Mouse (Mus musculus) heart, embryonic 13.5 days (tissue): ENCODE measurements around the gene Rpl23a. TPM values are rescaled to one million over a fixed set of nuclear protein-coding genes. Genes with fewer than 3 reads are reported as not detected.
"Not testable (repeated sequence)": the region's sequence is repeated elsewhere in the genome, so short reads cannot be mapped to it uniquely, and the experiment has no call there.

ENCODE experiments used
- ATAC-seq: fragments of 200-750 bp; cut with Nextera tagmentation; 2 replicates; pipeline ENCODE4 v1.8.0; 2017; ENCODE audit warnings: moderate TSS enrichment; ENCODE audit not compliant: insufficient number of reproducible peaks, low FRiP score, low TSS enrichment; ENCODE audit errors: extremely low read depth
- H3K27ac ChIP-seq: fragments of 300-500 bp; sonication (generic); replicated peaks from 2 replicates; pipeline ENCODE4 v1.5.1; 2015; ENCODE audit warnings: moderate library complexity, mild to moderate bottlenecking, inconsistent platforms
- H3K27me3 ChIP-seq: fragments of 300-500 bp; sonication (generic); replicated peaks from 2 replicates; pipeline ENCODE4 v1.6.1; 2015; ENCODE audit warnings: mild to moderate bottlenecking, inconsistent platforms
- H3K36me3 ChIP-seq: fragments of 300-500 bp; sonication (generic); 2 replicates; pipeline ENCODE4 v1.6.1; 2015; ENCODE audit warnings: mild to moderate bottlenecking, inconsistent platforms
- H3K4me1 ChIP-seq: fragments of 300-500 bp; sonication (generic); 2 replicates; pipeline ENCODE4 v1.6.1; 2015; ENCODE audit warnings: inconsistent platforms
- H3K4me2 ChIP-seq: fragments of 300-500 bp; sonication (generic); 2 replicates; pipeline ENCODE4 v1.6.1; 2015; ENCODE audit warnings: inconsistent platforms, mild to moderate bottlenecking, moderate library complexity
- H3K4me3 ChIP-seq: fragments of 300-500 bp; sonication (generic); 2 replicates; pipeline ENCODE4 v1.5.1; 2015; ENCODE audit warnings: moderate library complexity, mild to moderate bottlenecking, inconsistent platforms
- H3K9ac ChIP-seq: fragments of 300-500 bp; sonication (generic); 2 replicates; pipeline ENCODE4 v1.6.1; 2015; ENCODE audit warnings: inconsistent platforms, mild to moderate bottlenecking, moderate library complexity
- H3K9me3 ChIP-seq: fragments of 300-500 bp; sonication (generic); 2 replicates; pipeline ENCODE4 v1.6.1; 2016; ENCODE audit warnings: inconsistent platforms
- WGBS: fragments of 180-500 bp; shearing (Covaris S2); methylation state at CpG from one replicate; pipeline ENCODE4 v1.1.7; 2015; ENCODE audit warnings: mixed read lengths; 5-methylcytosine and 5-hydroxymethylcytosine counted together
- polyA plus RNA-seq: library from polyadenylated mRNA; unstranded; fragments of >200 nt; fragmentation: Nextera tagmentation; extraction: Ambion mirVana; gene quantifications from 2 replicates; pipeline ENCODE4 v1.2.1, GENCODE M21; 2015

Rpl23a gene
- polyA plus RNA-seq, 1 experiment from 2014 or later, result 833 TPM

DNA sequence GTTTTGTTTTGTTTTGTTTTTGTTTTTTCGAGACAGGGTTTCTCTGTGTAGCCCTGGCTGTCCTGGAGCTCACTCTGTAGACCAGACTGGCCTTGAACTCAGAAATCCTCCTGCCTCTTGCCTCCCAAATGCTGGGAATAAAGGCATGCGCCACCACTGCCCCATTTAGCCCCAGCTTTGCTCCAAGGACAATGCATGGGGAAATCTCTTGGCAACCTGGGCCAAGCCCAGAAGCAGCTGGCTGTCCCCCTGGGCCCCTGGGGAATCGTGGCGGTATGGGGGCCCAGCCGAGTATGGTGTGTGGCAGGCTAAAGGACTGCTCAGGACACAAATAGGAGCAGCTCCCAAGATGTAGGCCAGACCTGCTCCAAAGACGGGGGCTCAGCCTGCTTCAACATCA lies 20.9 kb upstream of the Rpl23a start:
- peaks cover 68% of the 10 kb centered on the region for H3K36me3 ChIP-seq
- H3K9ac ChIP-seq, result no peak overlapping the region
- WGBS, result 84% methylated on average over 6 of the region's 6 CpGs
- H3K27me3 ChIP-seq, result no peaks in the 10 kb centered on the region
- no peak for ATAC-seq
- H3K4me2 ChIP-seq, result no peak overlapping the region
- no peaks in the 10 kb centered on the region for H3K9me3 ChIP-seq
- H3K27ac ChIP-seq, result no peak overlapping the region
- no peak overlapping the region for H3K4me3 ChIP-seq
- no peaks in the 10 kb centered on the region for H3K4me1 ChIP-seq

GRCm38 (mm10) chr11:78202372-78202771 lies 19.0 kb upstream of the Rpl23a start:
- no peak overlapping the region for H3K9ac ChIP-seq
- no peak for ATAC-seq
- no peak overlapping the region for H3K4me2 ChIP-seq
- H3K27me3 ChIP-seq, result no peaks in the 10 kb centered on the region
- no peak overlapping the region for H3K27ac ChIP-seq
- H3K36me3 ChIP-seq, result peaks cover 49% of the 10 kb centered on the region
- no peak overlapping the region for H3K4me3 ChIP-seq
- WGBS, result 86% methylated on average over 3 of the region's 3 CpGs
- H3K9me3 ChIP-seq, result no peaks in the 10 kb centered on the region
- no peaks in the 10 kb centered on the region for H3K4me1 ChIP-seq

DNA sequence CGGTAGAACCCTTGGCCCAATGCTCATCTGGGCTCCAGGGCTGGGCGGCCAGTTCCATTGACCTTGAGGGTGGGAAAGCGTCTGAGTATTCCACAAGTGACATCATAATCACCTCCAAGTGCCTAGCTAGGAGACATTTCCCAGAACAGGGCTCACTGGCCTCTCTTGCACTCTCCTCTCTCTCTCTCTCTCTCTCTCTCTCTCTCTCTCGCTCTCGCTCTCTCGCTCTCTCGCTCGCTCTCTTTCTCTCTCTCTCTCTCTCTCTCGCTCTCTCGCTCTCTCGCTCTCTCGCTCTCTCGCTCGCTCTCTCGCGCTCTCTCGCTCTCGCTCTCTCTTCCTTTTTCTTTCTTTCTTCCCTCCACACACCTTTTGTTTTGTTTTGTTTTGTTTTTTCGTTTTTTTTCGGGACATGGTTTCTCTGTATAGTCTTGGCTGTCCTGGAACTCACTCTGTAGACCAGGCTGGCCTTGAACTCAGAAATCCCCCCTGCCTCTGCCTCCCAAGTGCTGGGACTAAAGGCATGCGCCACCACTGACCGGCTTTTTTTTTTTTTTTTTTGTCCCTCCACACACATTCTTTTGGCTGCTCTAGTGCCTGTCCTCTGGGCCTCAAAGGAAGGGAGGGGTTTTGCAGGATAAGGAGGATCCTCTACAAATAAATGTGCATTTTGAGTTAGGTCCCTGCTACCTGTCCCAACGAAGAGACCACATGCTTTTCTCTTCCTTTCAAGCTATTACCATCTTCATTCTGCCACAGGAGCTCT lies 11.9 kb upstream of the Rpl23a start:
- peak overlapping the region; percentile 29; the same call in 1 of the 2 replicates for H3K27ac ChIP-seq
- no peaks in the 10 kb centered on the region for H3K9me3 ChIP-seq
- peak overlapping the region; percentile 62 for H3K4me3 ChIP-seq
- WGBS, result 50% methylated on average over 23 of the region's 23 CpGs
- H3K4me1 ChIP-seq, result peaks cover 16% of the 10 kb centered on the region
- H3K36me3 ChIP-seq, result peaks cover 34% of the 10 kb centered on the region
- H3K4me2 ChIP-seq, result peak overlapping the region; percentile 76
- H3K9ac ChIP-seq, result peak overlapping the region; percentile 77
- ATAC-seq, result no peak
- H3K27me3 ChIP-seq, result no peaks in the 10 kb centered on the region

DNA sequence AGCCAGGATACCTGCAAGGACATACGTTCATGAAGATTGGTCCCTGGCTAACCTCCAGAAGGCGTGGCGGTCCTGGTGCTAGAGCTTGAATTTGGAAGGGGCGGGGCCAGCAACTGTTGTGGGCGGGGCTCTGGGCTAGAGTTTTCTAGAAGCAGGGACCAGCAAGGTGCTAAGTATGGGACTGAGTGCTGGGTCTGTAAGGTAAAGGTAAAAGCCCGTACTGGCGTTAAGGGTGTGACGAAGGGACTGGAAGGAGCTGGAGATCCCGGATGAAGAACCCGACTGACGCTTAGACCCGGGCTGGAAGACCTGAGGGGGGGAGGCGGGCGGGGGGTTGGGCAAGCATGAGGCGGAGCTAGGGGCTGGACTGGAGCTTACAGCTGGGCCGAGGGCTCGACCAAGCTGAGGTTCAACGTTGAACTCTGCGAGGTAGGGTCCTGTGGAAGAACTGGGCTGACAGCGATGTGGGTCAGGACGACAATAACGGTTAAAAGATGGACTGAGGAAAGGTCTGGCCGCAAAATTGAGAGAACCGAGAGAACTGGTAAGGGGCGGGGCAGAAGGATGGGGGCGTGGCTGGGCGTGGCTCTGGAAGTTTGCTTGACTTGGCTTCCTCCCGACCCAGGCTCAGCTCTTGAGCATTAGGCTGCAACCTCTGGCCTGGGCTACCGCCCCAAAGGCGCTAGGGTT lies 11.2 kb upstream of the Rpl23a start:
- peak; percentile 65 for ATAC-seq
- no peaks in the 10 kb centered on the region for H3K9me3 ChIP-seq
- 3% methylated on average over 30 of the region's 30 CpGs for WGBS
- peak overlapping the region; percentile 62 for H3K4me3 ChIP-seq
- H3K36me3 ChIP-seq, result peaks cover 35% of the 10 kb centered on the region
- peak overlapping the region; percentile 77 for H3K9ac ChIP-seq
- peak overlapping the region; percentile 29; the same call in 1 of the 2 replicates for H3K27ac ChIP-seq
- H3K4me1 ChIP-seq, result peaks cover 23% of the 10 kb centered on the region
- no peaks in the 10 kb centered on the region for H3K27me3 ChIP-seq
- peak overlapping the region; percentile 76 for H3K4me2 ChIP-seq

DNA sequence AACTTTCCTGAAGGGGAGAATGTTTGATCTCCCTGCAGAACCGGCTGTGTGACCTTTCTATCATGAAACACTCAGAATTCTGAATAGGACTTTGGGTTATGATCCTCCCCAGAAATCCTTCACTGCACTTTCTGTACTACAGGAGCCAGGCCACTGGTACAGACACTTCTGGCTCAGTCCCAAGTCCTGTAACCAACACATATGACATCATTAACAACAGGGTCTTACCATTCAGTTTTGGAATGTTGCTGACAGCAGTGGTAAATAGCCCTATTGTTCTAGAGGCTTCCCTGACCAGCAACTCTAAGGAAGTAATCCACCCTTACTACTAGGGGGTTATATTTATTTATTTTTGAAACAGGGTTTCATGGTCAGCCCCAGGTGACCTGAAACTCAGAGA lies 9.7 kb upstream of the Rpl23a start, which contains the start of gene Proca1:
Proca1 (plus strand) TSS at position 280 of the 400 bp plus-strand sequence.
- 56% methylated on average over 1 of the region's 1 CpGs for WGBS
- H3K27ac ChIP-seq, result no peak within 1 kb of the TSS
- peak within 1 kb of the TSS; percentile 62 for H3K4me3 ChIP-seq

GRCm38 (mm10) chr11:78190041-78190440 lies 6.7 kb upstream of the Rpl23a start:
- H3K4me3 ChIP-seq, result peak overlapping the region; percentile 80
- peaks cover 35% of the 10 kb centered on the region for H3K36me3 ChIP-seq
- H3K9ac ChIP-seq, result peak overlapping the region; percentile 95
- H3K9me3 ChIP-seq, result no peaks in the 10 kb centered on the region
- 61% methylated on average over 6 of the region's 6 CpGs for WGBS
- H3K4me1 ChIP-seq, result peaks cover 26% of the 10 kb centered on the region
- no peak for ATAC-seq
- peak overlapping the region; percentile 83 for H3K4me2 ChIP-seq
- no peaks in the 10 kb centered on the region; the same call in 1 of the 2 replicates for H3K27me3 ChIP-seq
- peak overlapping the region; percentile 97 for H3K27ac ChIP-seq

More for the DNA sequence above, 9.7 kb upstream of the Rpl23a start, which contains the start of gene Proca1:
- Histone ChIP-seq H3K4me1 (peaks cover 28% of the 10 kb centered on the region), H3K9me3 (no peaks in the 10 kb centered on the region), H3K9ac (no peak within 1 kb of the TSS), H3K36me3 (peaks cover 35% of the 10 kb centered on the region), H3K4me2 (peak within 1 kb of the TSS; percentile 76), H3K27me3 (no peaks in the 10 kb centered on the region; the same call in 1 of the 2 replicates)
- no peak for ATAC-seq

- Histone ChIP-seq H3K4me2 (peak overlapping the region; percentile 83), H3K9ac (peak overlapping the region; percentile 95), H3K4me3 (peak overlapping the region; percentile 80), H3K36me3 (peaks cover 35% of the 10 kb centered on the region), H3K27ac (peak overlapping the region; percentile 97), H3K9me3 (no peaks in the 10 kb centered on the region), H3K4me1 (peaks cover 24% of the 10 kb centered on the region), H3K27me3 (no peaks in the 10 kb centered on the region; the same call in 1 of the 2 replicates)
- 1% methylated on average over 42 of the region's 42 CpGs for WGBS
- peak; percentile 64; the same call in 1 of the 2 replicates for ATAC-seq
Observed at GRCm38 (mm10) chr11:78189234-78190040, 6.1 kb upstream of the Rpl23a start.

- ATAC-seq, result peak; percentile 62; the same call in 1 of the 2 replicates
- H3K36me3 ChIP-seq, result peaks cover 32% of the 10 kb centered on the region
- peak within 1 kb of the TSS; percentile 80 for H3K4me3 ChIP-seq
- under 1% methylated on average over 78 of the region's 80 CpGs for WGBS
- H3K27ac ChIP-seq, result peak within 1 kb of the TSS; percentile 97
- H3K9ac ChIP-seq, result peak within 1 kb of the TSS; percentile 95
- peak within 1 kb of the TSS; percentile 83 for H3K4me2 ChIP-seq
- no peaks in the 10 kb centered on the region for H3K9me3 ChIP-seq
- no peaks in the 10 kb centered on the region; the same call in 1 of the 2 replicates for H3K27me3 ChIP-seq
- H3K4me1 ChIP-seq, result peaks cover 24% of the 10 kb centered on the region
Observed at GRCm38 (mm10) chr11:78188331-78189233, 5.2 kb upstream of the Rpl23a start, which contains the start of gene Rab34. Rab34 (plus strand) TSS chr11:78188430.

DNA sequence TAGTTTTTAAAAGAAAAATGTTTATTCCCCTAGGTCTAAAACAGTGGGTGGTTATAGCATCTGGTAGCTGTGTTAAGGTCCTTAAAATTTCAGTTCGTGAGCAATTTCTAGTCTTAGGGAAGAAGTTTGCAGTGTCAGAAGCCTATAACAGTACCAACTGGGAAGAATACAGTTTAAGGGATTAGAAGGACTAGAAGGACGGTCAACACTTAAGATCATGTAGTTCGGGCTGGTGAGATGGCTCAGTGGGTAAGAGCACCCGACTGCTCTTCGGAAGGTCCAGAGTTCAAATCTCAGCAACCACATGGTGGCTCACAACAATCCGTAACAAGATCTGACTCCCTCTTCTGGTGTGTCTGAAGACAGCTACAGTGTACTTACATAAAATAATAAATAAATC lies 1.3 kb upstream of the Rpl23a start:
- Histone ChIP-seq H3K36me3 (peaks cover 29% of the 10 kb centered on the region), H3K4me1 (peaks cover 41% of the 10 kb centered on the region)
- H3K4me2 ChIP-seq, H3K9ac ChIP-seq, H3K27ac ChIP-seq, H3K27me3 ChIP-seq, H3K9me3 ChIP-seq, H3K4me3 ChIP-seq, ATAC-seq: not testable (repeated sequence)
- WGBS, result 91% methylated on average over 6 of the region's 6 CpGs

DNA sequence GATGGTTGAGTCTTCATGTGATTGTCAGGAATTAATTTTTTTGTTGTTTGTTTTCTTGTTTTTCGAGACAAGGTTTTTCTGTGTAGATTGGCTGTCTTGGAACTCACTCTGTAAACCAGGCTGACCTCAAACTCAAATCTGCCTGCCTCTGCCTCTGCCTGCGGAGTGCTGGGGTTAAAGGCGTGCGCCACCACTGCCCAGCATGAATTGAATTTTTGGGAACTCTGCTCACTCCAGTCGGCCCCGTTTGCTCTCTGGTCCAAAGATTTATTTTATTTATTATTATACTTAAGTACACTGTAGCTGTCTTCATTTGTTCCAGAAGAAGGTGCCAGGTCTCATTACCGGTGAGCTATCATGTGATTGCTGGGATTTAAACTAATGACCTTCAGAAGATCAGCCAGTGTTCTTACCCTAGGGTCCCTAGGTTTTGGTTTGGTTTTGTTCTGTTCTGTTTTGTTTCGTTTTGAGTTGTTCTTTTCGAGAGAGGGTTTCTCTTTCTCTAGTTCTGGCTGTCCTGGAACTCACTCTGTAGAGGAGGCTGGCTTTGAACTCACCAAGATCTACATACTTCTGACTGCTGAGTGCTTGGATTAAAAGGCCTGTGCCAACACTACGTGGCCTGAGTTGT lies 615 bp upstream of the Rpl23a start:
- H3K9ac ChIP-seq, result peak overlapping the region; percentile 61
- H3K4me1 ChIP-seq, result peaks cover 42% of the 10 kb centered on the region
- no peak for ATAC-seq
- H3K36me3 ChIP-seq, result peaks cover 34% of the 10 kb centered on the region
- no peaks in the 10 kb centered on the region for H3K9me3 ChIP-seq
- peak overlapping the region; percentile 73 for H3K4me3 ChIP-seq
- peak overlapping the region; percentile 86 for H3K4me2 ChIP-seq
- WGBS, result 49% methylated on average over 10 of the region's 10 CpGs
- peak overlapping the region; percentile 29; the same call in 1 of the 2 replicates for H3K27ac ChIP-seq
- H3K27me3 ChIP-seq, result no peaks in the 10 kb centered on the region; the same call in 1 of the 2 replicates
